Mouse (Mus musculus): ENCODE measurements around the gene Hnrnpf.

DNA sequence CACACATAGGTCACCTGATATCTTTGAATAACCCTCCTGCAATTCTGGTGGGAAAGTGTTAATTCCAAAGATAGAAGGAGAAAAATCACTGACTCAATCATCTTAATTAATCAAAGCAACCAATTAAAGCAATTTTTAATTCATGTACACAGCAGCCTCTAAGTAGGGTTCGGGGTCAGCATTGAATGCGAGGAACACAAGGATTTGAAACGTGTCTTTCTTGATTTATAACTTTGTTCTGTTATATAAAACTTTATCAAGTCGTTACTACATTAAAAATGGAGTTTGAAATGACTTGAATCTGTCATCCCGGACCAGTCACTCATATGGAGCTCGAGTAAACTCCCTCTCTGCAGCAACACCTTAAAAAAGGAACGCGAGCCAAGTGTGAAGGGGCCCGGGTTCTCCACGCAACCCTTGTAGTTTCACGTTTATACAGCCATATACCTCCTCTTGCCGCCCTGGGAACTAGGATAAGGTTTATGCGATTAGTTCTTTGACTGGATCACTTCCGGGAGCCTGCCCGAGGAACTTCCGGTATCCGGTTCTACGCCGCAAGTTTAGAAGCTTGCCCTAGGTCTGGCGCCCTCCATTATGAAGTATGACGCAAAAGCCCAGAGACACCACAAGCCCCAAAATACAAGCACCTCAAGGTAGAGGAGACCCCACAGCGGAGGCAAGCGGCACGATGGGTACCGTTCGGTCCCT lies 21.3 kb upstream of the Hnrnpf start:
- TF ChIP-seq CTCF (IDR thresholded peaks at IDR 0.05; ENCODE audit: extremely low read depth, insufficient read depth, insufficient read length, insufficient replicate concordance) (no peak), POLR2A (IDR thresholded peaks at IDR 0.05; ENCODE audit: low read depth, low read length) (no peak)
